Mouse (Mus musculus) lung, postnatal 0 days (tissue): Measurements from ENCODE around the gene Hao1.

ENCODE experiments used
- CTCF ChIP-seq: IDR thresholded peaks from 2 replicates; pipeline ENCODE4 v1.5.1; 2016; ENCODE audit warnings: antibody characterized with exemption, mild to moderate bottlenecking
- EP300 ChIP-seq: IDR thresholded peaks from 2 replicates; pipeline ENCODE4 v1.6.1; 2016; ENCODE audit warnings: antibody characterized with exemption, mild to moderate bottlenecking, control low read depth

- no peak for TF ChIP-seq CTCF
- TF ChIP-seq EP300 = no peak
Observed at GRCm38 (mm10) chr2:134585243-134585642, 31.1 kb upstream of the Hao1 start.
